ENCODE assay signal across 20 mouse cellular contexts in the genomic region with DNA sequence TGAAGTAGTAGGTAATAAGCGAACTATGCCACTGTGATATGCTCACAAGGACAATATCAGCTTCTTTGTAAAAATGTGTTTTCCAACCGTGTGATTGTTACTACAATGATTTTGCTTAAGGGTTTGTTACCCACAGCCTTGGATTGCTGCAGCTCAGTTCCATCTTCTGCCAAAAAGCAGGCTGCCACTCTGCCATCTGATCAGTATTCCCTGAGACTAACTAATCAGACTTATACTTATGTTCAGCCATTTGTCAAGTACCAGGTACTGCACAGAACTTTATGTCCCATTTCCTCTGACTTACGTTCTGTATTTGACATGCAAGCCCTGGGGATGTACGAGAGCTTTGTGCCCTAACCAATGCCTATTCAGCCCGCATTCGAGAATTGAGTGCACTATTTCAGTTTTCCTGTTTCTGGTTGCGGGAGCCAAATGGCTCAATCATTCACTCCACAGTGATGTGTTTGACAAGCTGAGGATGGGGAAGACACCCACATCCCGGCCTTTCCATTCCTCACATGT.
DNase-seq lines count a peak whose midpoint lies in the region; ATAC-seq and TF ChIP-seq lines count a peak whose summit lies in the region.
"Had no signal": no experiment of that assay in that cellular context is flagged by ENCODE, and none has a peak within 500 bp of the region (broad histone marks: within the 10 kb centered on the region; RNA-seq: fewer than 3 reads in every experiment).

No protein-coding gene starts in this region.

- H3K27ac ChIP-seq in forebrain, embryonic 12.5 days, result peak overlapping the region; percentile 31; the same call in 1 of the 2 replicates
- H3K27ac ChIP-seq in forebrain, embryonic 11.5 days (ENCODE audit: low read depth, low read length), result no peak overlapping the region
- H3K27ac ChIP-seq in layer of hippocampus, adult 2 months, result peak overlapping the region; percentile 32; the same call in 1 of the 2 replicates
- H3K27ac ChIP-seq: embryonic facial prominence, embryonic 13.5 days; heart, embryonic 15.5 days; limb, embryonic 13.5 days; liver, embryonic 13.5 days; lung, embryonic 15.5 days had no signal

- no peaks in the 10 kb centered on the region for H3K36me3 ChIP-seq in forebrain, embryonic 12.5 days (replicated peaks)
- H3K36me3 ChIP-seq in forebrain, embryonic 11.5 days (ENCODE audit: control insufficient read depth, insufficient read depth, low read length), result no peaks in the 10 kb centered on the region
- H3K36me3 ChIP-seq: embryonic facial prominence, embryonic 13.5 days; heart, embryonic 15.5 days; limb, embryonic 13.5 days; liver, embryonic 13.5 days; lung, embryonic 15.5 days had no signal

- TF ChIP-seq POLR2A in brain, embryonic 14.5 days (IDR thresholded peaks at IDR 0.05; ENCODE audit: borderline replicate concordance, extremely low read depth, insufficient read depth, insufficient read length, poor library complexity, severe bottlenecking), result no peak

- no peak for ATAC-seq in forebrain, embryonic 12.5 days (ENCODE audit: low FRiP score)
- ATAC-seq in forebrain, embryonic 11.5 days (replicated peaks; ENCODE audit: low FRiP score), result no peak
- ATAC-seq: CD4-positive, CD25-positive, alpha-beta regulatory T cell, adult 4 months; intestine, postnatal 0 days; Patski had no signal

- 68% methylated on average over 8 of the region's 8 CpGs for WGBS in forebrain, embryonic 12.5 days
- 75% methylated on average over 8 of the region's 8 CpGs for WGBS in forebrain, embryonic 11.5 days

- TF ChIP-seq CTCF in layer of hippocampus, adult 2 months (conservative IDR thresholded peaks at IDR 0.05), result no peak
- no peak for TF ChIP-seq CTCF in brain, embryonic 14.5 days (IDR thresholded peaks at IDR 0.05; ENCODE audit: borderline replicate concordance, extremely low read depth, insufficient read depth, insufficient read length)

- peaks cover 9% of the 10 kb centered on the region for H3K4me1 ChIP-seq in forebrain, embryonic 12.5 days
- H3K4me1 ChIP-seq in forebrain, embryonic 11.5 days (replicated peaks; ENCODE audit: control insufficient read depth, insufficient read depth, low read length), result 0 out of 2 replicates have a peak, but pooled peaks cover 2% of the 10 kb centered on the region
- H3K4me1 ChIP-seq: embryonic facial prominence, embryonic 13.5 days; heart, embryonic 15.5 days; limb, embryonic 13.5 days; liver, embryonic 13.5 days; lung, embryonic 15.5 days had no signal

- no peak overlapping the region for H3K4me2 ChIP-seq in forebrain, embryonic 12.5 days
- H3K4me2 ChIP-seq in forebrain, embryonic 11.5 days (ENCODE audit: low read depth, low read length, severe bottlenecking), result no peak overlapping the region
- H3K4me2 ChIP-seq: embryonic facial prominence, embryonic 13.5 days; heart, embryonic 15.5 days; limb, embryonic 13.5 days; liver, embryonic 13.5 days; lung, embryonic 15.5 days had no signal

- H3K9ac ChIP-seq in forebrain, embryonic 12.5 days, result no peak overlapping the region
- no peak overlapping the region for H3K9ac ChIP-seq in forebrain, embryonic 11.5 days (ENCODE audit: low read length)
- H3K9ac ChIP-seq: embryonic facial prominence, embryonic 13.5 days; heart, embryonic 15.5 days; limb, embryonic 13.5 days; liver, embryonic 13.5 days; lung, embryonic 15.5 days had no signal

- no peak overlapping the region for H3K4me3 ChIP-seq in forebrain, embryonic 12.5 days (replicated peaks)
- H3K4me3 ChIP-seq in forebrain, embryonic 11.5 days (ENCODE audit: low read depth, low read length), result no peak overlapping the region
- no peak overlapping the region for H3K4me3 ChIP-seq in layer of hippocampus, adult 2 months
- H3K4me3 ChIP-seq: embryonic facial prominence, embryonic 13.5 days; heart, embryonic 15.5 days; limb, embryonic 13.5 days; liver, embryonic 13.5 days; lung, embryonic 15.5 days had no signal

- DNase-seq in forebrain, embryonic 11.5 days (ENCODE audit: low spot score), result no peak
- DNase-seq in layer of hippocampus, adult 2 months (ENCODE audit: low spot score in 2 of 2), result no peak
- DNase-seq in layer of hippocampus, adult 9-10 months (ENCODE audit: low spot score), result no peak
- DNase-seq in brain, embryonic 14.5 days (ENCODE audit: low read depth), result peak; percentile 55
- DNase-seq in layer of hippocampus, postnatal 14 days (ENCODE audit: low spot score in 2 of 2), result peak; percentile 17 to 29
- no peak for DNase-seq in kidney, postnatal 10 days
- DNase-seq in kidney, adult 18-20 months, result no peak
- DNase-seq: adrenal gland, postnatal 10 days; cerebellum, postnatal 14 days; gastrocnemius, postnatal 36 days; liver, embryonic 13.5 days; lung, postnatal 4 days had no signal

- H3K27me3 ChIP-seq in forebrain, embryonic 12.5 days, result no peaks in the 10 kb centered on the region
- no peaks in the 10 kb centered on the region for H3K27me3 ChIP-seq in forebrain, embryonic 11.5 days (ENCODE audit: control insufficient read depth, insufficient read depth, low read length)
- H3K27me3 ChIP-seq: embryonic facial prominence, embryonic 13.5 days; heart, embryonic 15.5 days; limb, embryonic 13.5 days; liver, embryonic 13.5 days; lung, embryonic 15.5 days had no signal

- H3K9me3 ChIP-seq in forebrain, embryonic 12.5 days, result no peaks in the 10 kb centered on the region
- H3K9me3 ChIP-seq in forebrain, embryonic 11.5 days (ENCODE audit: control insufficient read depth, low read length), result no peaks in the 10 kb centered on the region
- H3K9me3 ChIP-seq: embryonic facial prominence, embryonic 13.5 days; heart, embryonic 15.5 days; limb, embryonic 13.5 days; lung, embryonic 15.5 days had no signal

Comparison
In these comparisons a context has a peak if more than half of its experiments do, and no peak if none do; other contexts are left out.
1. DNase-seq: peak in brain, embryonic 14.5 days (single experiment) and layer of hippocampus, postnatal 14 days (2 of 2); none in forebrain, embryonic 11.5 days (single experiment), layer of hippocampus, adult 2 months (0 of 2), layer of hippocampus, adult 9-10 months (single experiment), kidney, postnatal 10 days (single experiment) and kidney, adult 18-20 months (single experiment).